Mouse (Mus musculus) forebrain, postnatal 0 days (tissue): ENCODE data around the gene Hspb1. TPM values are rescaled to one million over a fixed set of nuclear protein-coding genes. Genes with fewer than 3 reads are reported as not detected.
A peak's percentile ranks its signal among the peaks of the same experiment; 100 is the strongest.

Experiments
- ATAC-seq: fragments of 200-750 bp; cut with Nextera tagmentation; 2 replicates; pipeline ENCODE4 v1.8.0; 2017; ENCODE audit warnings: mild to moderate bottlenecking, moderate library complexity
- DNase-seq: peaks from one replicate; pipeline ENCODE4 v3.0.0-alpha.2; 2015
- H3K27ac ChIP-seq: fragments of 300-500 bp; sonication (generic); 2 replicates; pipeline ENCODE4 v1.5.1; 2014; ENCODE audit warnings: low read depth, mild to moderate bottlenecking, antibody characterized with exemption, low read length, moderate library complexity, mixed read lengths
- H3K27me3 ChIP-seq: fragments of 300-500 bp; sonication (generic); 2 replicates; pipeline ENCODE4 v1.6.1; 2014; ENCODE audit warnings: mild to moderate bottlenecking, low read length, mixed read lengths; ENCODE audit not compliant: insufficient read depth
- H3K36me3 ChIP-seq: fragments of 300-500 bp; sonication (generic); 2 replicates; pipeline ENCODE4 v1.6.1; 2014; ENCODE audit warnings: mild to moderate bottlenecking, moderate library complexity; ENCODE audit not compliant: insufficient read depth
- H3K4me1 ChIP-seq: fragments of 300-500 bp; sonication (generic); 2 replicates; pipeline ENCODE4 v1.6.1; 2014; ENCODE audit warnings: antibody characterized with exemption; ENCODE audit not compliant: insufficient read depth
- H3K4me2 ChIP-seq: fragments of 300-500 bp; sonication (generic); 2 replicates; pipeline ENCODE4 v1.6.1; 2014; ENCODE audit warnings: low read depth, mild to moderate bottlenecking, moderate library complexity
- H3K4me3 ChIP-seq: fragments of 300-500 bp; sonication (generic); 2 replicates; pipeline ENCODE4 v1.5.1; 2014; ENCODE audit warnings: low read depth, low read length, mixed read lengths
- H3K9ac ChIP-seq: fragments of 300-500 bp; sonication (generic); 2 replicates; pipeline ENCODE4 v1.6.1; 2014; ENCODE audit warnings: mild to moderate bottlenecking
- H3K9me3 ChIP-seq: fragments of 300-500 bp; sonication (generic); 2 replicates; pipeline ENCODE4 v1.6.1; 2016; ENCODE audit warnings: low read length
- CTCF ChIP-seq: sonication (generic); IDR thresholded peaks from 2 replicates; pipeline ENCODE4 v1.5.1; 2016; ENCODE audit warnings: antibody characterized with exemption, control low read depth, low read depth
- WGBS: fragments of 180-500 bp; shearing (Covaris S2); extraction: QIAGEN DNeasy Blood & Tissue Kit; methylation state at CpG from one replicate; pipeline ENCODE4 v1.1.7; 2014; 5-methylcytosine and 5-hydroxymethylcytosine counted together
- polyA plus RNA-seq: library from polyadenylated mRNA; unstranded; fragments of >200 nt; fragmentation: Nextera tagmentation; extraction: Ambion mirVana; gene quantifications from 2 replicates; pipeline ENCODE4 v1.2.1, GENCODE M21; 2015
- total RNA-seq: library from RNA; depleted of rRNA; stranded (reverse); fragments of >200 nt; gene quantifications from 2 replicates; pipeline ENCODE4 v1.2.3, GENCODE M21; 2014

Gene Hspb1
- total and polyA plus RNA-seq, 2 experiments from 2014 or later, result 11.2 to 11.5 TPM

- Histone ChIP-seq H3K36me3 (peaks cover 14% of the 10 kb centered on the region; the same call in 1 of the 2 replicates), H3K4me2 (no peak overlapping the region), H3K27me3 (peaks cover 17% of the 10 kb centered on the region), H3K9ac (no peak overlapping the region), H3K9me3 (no peaks in the 10 kb centered on the region), H3K4me1 (no peaks in the 10 kb centered on the region), H3K27ac (no peak overlapping the region), H3K4me3 (no peak overlapping the region)
- ATAC-seq (no peak), DNase-seq (no peak)
- TF ChIP-seq CTCF, result no peak
- 73% methylated on average over 14 of the region's 14 CpGs for WGBS
Observed at GRCm38 (mm10) chr5:135869661-135870423, 17.9 kb upstream of the Hspb1 start.

DNA sequence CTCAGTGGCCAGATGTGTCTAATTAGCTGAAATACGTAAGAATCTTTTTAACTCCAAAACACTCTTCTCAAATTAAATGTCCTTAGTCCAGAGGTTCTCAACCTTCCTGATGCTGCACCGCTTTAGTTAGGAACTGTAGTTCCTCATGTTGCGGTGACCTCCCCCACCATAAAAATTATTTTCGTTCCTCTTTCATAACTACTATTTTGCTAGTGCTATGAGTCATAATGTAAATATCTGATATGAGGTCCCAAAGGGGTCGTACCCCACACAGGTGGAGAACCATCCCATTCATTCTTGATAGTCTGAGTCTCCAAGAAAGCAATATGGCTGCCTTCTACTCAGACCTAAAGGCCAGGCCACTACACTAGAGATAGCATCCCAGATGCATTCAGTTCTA lies 17.2 kb upstream of the Hspb1 start:
- Histone ChIP-seq H3K36me3 (peaks cover 14% of the 10 kb centered on the region; the same call in 1 of the 2 replicates), H3K9ac (no peak overlapping the region), H3K4me3 (no peak overlapping the region), H3K27me3 (peaks cover 17% of the 10 kb centered on the region), H3K4me2 (no peak overlapping the region), H3K9me3 (no peaks in the 10 kb centered on the region), H3K4me1 (no peaks in the 10 kb centered on the region), H3K27ac (no peak overlapping the region)
- no peak for TF ChIP-seq CTCF
- ATAC-seq (no peak), DNase-seq (no peak)
- WGBS, result 90% methylated on average over 5 of the region's 5 CpGs

GRCm38 (mm10) chr5:135872996-135873395 lies 14.7 kb upstream of the Hspb1 start:
- 15% methylated on average over 15 of the region's 16 CpGs for WGBS
- Histone ChIP-seq H3K36me3 (peaks cover 14% of the 10 kb centered on the region; the same call in 1 of the 2 replicates), H3K9me3 (no peaks in the 10 kb centered on the region), H3K4me1 (no peaks in the 10 kb centered on the region), H3K27me3 (peaks cover 11% of the 10 kb centered on the region), H3K9ac (no peak overlapping the region), H3K4me3 (no peak overlapping the region), H3K27ac (no peak overlapping the region), H3K4me2 (no peak overlapping the region)
- ATAC-seq (no peak), DNase-seq (no peak)
- no peak for TF ChIP-seq CTCF

DNA sequence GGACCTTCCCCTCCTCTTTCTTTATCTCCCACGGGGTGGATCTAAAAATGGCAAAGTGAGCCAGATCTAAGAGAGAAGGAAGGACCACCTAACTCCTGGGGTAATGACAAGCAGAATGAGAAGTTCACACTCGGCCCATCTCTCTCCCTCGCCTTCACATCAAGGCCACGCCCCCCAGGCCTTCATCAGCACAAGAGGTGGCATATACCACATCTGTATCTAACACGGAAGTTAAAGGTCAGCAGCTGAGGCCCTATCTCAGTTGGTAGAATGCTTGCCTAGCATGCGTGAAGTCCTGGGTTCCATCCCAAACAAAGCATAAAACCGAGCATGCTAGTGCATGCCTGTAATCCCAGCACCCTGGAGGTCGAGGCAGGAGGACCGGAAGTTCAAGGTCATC lies 14.0 kb upstream of the Hspb1 start:
- DNase-seq, result no peak
- no peak overlapping the region for H3K4me3 ChIP-seq
- H3K4me1 ChIP-seq, result no peaks in the 10 kb centered on the region
- H3K27me3 ChIP-seq, result peaks cover 7% of the 10 kb centered on the region
- 65% methylated on average over 9 of the region's 9 CpGs for whole genome bisulfite sequencing
- ATAC-seq, result no peak
- TF ChIP-seq CTCF, result no peak
- no peak overlapping the region for H3K9ac ChIP-seq
- H3K27ac ChIP-seq, result no peak overlapping the region
- peaks cover 14% of the 10 kb centered on the region; the same call in 1 of the 2 replicates for H3K36me3 ChIP-seq
- no peak overlapping the region for H3K4me2 ChIP-seq
- no peaks in the 10 kb centered on the region for H3K9me3 ChIP-seq

DNA sequence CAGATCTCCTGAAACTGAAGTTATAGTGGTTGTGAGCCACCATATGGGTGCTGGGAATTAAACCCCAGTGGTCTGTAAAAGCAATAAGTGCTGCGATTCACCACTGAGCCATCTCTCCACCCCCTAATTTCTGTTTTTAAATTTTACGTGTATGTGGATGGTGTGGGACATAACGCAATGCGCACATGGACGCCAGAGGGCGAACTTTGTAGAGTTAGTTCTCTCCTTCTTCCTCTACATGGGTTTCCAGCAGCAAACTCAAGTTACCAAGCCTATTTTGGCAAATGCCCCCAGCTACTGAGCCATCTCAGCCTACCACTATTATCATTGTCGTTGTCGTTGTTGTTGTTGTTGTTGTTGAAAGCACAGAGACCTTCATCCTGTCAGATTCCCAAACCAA lies 10.5 kb upstream of the Hspb1 start:
- 0 out of 2 replicates have a peak overlapping the region, but pooled peaks have one; percentile 42 for H3K9ac ChIP-seq
- H3K27me3 ChIP-seq, result no peaks in the 10 kb centered on the region
- peak; percentile 84 for DNase-seq
- peak overlapping the region; percentile 60 for H3K4me2 ChIP-seq
- 0 out of 2 replicates have a peak overlapping the region, but pooled peaks have one; percentile 9 for H3K27ac ChIP-seq
- no peaks in the 10 kb centered on the region for H3K9me3 ChIP-seq
- ATAC-seq, result peak; percentile 61
- no peaks in the 10 kb centered on the region for H3K4me1 ChIP-seq
- peaks cover 6% of the 10 kb centered on the region; the same call in 1 of the 2 replicates for H3K36me3 ChIP-seq
- H3K4me3 ChIP-seq, result peak overlapping the region; percentile 30
- peak; percentile 71 for TF ChIP-seq CTCF
- WGBS, result 13% methylated on average over 8 of the region's 8 CpGs

DNA sequence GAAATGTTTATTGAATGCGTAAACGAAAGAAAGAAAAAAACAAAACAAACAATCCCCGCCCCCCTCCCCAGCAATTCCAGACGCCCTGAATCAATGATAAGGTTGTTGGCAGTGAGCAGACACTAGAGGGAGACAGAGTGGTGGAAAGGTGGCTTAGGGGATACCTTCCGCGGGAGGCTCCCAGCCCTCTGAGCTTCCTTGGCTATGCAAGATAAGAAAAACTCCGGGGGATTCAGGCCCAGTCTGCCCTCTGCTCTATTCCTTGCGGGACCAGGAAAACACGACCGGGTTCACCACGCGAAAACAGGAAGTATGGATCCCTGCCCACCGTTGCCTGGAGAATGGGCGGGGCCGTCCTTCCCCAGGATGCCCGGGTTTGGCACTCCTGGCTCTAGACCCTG lies 9.9 kb upstream of the Hspb1 start:
- ATAC-seq, result peak; percentile 72
- peak overlapping the region; percentile 30 for H3K4me3 ChIP-seq
- H3K36me3 ChIP-seq, result peaks cover 6% of the 10 kb centered on the region; the same call in 1 of the 2 replicates
- H3K9ac ChIP-seq, result peak overlapping the region; percentile 42; the same call in 1 of the 2 replicates
- H3K27ac ChIP-seq, result peak overlapping the region; percentile 9; the same call in 1 of the 2 replicates
- no peaks in the 10 kb centered on the region for H3K9me3 ChIP-seq
- peak; percentile 84 for DNase-seq
- H3K27me3 ChIP-seq, result no peaks in the 10 kb centered on the region
- H3K4me2 ChIP-seq, result peak overlapping the region; percentile 60
- 2% methylated on average over 16 of the region's 16 CpGs for WGBS
- no peaks in the 10 kb centered on the region for H3K4me1 ChIP-seq
- TF ChIP-seq CTCF, result peak; percentile 77

- DNase-seq (peak; percentile 60), ATAC-seq (peak; percentile 62)
- H3K9me3 ChIP-seq, result no peaks in the 10 kb centered on the region
- no peak overlapping the region for H3K9ac ChIP-seq
- no peak overlapping the region for H3K27ac ChIP-seq
- no peaks in the 10 kb centered on the region for H3K27me3 ChIP-seq
- 39% methylated on average over 13 of the region's 13 CpGs for WGBS
- no peaks in the 10 kb centered on the region for H3K4me1 ChIP-seq
- H3K4me3 ChIP-seq, result no peak overlapping the region
- TF ChIP-seq CTCF, result no peak
- H3K4me2 ChIP-seq, result no peak overlapping the region
- no peaks in the 10 kb centered on the region for H3K36me3 ChIP-seq
Observed at GRCm38 (mm10) chr5:135879449-135880158, 8.1 kb upstream of the Hspb1 start.
